Mouse (Mus musculus) small intestine, adult 10 weeks (tissue): Measurements from ENCODE around the gene Cnfn. TPM values are rescaled to one million over a fixed set of nuclear protein-coding genes. Genes with fewer than 3 reads are reported as not detected.

Source experiments
- polyA plus RNA-seq: library from polyadenylated mRNA; stranded (reverse); fragments of 350-450 nt; fragmentation: Illumina TruSeq; extraction: RNeasy Lipid Tissue Mini Kit (QIAGEN cat#74804); gene quantifications from one replicate; pipeline ENCODE4 v1.2.3, GENCODE M21; 2014; ENCODE audit warnings: low replicate concordance

The Cnfn gene
- polyA plus RNA-seq: not detected

DNA sequence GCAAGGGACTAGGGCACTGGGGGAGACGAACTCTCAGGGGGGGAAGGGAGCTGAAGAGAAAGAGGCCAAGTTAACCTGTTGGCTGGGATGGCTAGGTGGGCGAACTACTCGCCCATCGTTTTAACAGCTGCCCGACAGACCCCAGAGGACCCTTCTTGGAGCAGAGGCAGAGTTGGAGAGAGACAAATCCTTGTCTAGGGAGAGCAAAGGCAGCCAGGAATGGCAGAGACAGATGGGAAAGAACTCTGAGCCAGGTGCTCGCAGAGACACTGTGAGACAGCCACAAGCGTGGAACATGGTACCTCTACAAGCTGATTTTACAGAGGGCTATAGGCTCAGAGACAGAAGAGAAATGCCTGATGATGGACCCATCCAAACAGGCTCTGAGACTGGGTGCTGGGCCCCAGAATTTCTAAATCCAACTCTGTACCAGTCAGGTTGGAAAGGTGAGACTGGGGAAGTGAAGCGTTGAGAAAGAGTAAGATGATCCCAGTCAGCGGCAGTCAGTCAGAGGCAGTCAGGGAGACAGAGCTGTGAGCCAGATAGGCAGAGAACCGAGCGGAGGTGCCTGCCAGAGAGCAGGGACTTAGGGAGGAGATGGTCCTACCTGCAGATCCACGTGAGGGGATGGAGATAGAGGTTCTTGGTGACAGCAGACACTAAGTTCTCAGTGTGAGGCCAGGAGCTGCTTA is at the start of gene Cnfn:
TSS of gene Cnfn (minus strand) at position 667 of the 692 bp plus-strand sequence.

DNA sequence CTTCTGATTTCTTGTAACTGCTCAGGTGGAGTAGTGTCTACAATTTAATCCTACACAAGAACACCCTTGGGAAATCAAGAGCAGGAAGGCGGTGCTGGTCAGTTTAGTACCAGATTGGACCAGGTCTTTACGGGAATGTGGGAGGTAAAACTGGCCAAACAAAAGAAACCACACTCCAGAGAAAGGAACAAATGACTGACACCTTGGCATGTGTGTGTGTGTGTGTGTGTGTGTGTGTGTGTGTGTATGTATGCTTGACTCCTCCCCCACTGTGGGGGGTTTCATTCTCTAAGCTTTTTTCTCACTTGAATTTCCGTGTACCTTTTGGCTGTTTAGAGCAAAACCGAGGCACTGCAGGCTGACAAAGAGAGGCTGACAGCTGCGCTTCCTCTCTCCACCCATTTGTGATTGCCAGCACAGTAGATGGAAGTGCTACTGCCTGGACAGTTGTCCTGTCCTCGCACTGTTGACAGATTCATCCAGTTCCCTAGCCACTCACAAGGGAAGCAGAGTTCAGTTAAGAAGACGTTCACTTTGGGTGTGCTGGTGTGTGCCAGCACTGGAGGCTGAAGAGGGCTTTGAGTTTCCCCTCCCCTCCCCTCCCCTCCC is 43.4 kb upstream of the Cnfn start, which contains the start of gene Cxcl17:
TSS of gene Cxcl17 (minus strand) at position 54 of the 609 bp plus-strand sequence.

GRCm38 (mm10) chr7:25398610-25399009 is 29.1 kb upstream of the Cnfn start, which contains the start of gene Lipe:
TSS of gene Lipe (minus strand) at chr7:25398710.

Other genes with a start within 250 kb of the Cnfn start
- gene Pou2f2, start 190.0 kb downstream of the Cnfn start, polyA plus RNA-seq: 0.82 TPM
- 0.56 TPM for gene Dedd2, start 149.1 kb downstream of the Cnfn start, polyA plus RNA-seq
- 0.56 TPM for gene Zfp526, start 148.3 kb downstream of the Cnfn start, polyA plus RNA-seq
- 7.5 TPM for gene Gsk3a, start 131.9 kb downstream of the Cnfn start, polyA plus RNA-seq
- 0.93 TPM for gene Erf, start 119.0 kb downstream of the Cnfn start, polyA plus RNA-seq
- 12.5 TPM for gene Cic, start 102.0 kb downstream of the Cnfn start, polyA plus RNA-seq
- gene Pafah1b3, start 71.7 kb downstream of the Cnfn start, polyA plus RNA-seq: 1.6 TPM
- not detected for gene Prr19, start 68.3 kb downstream of the Cnfn start, polyA plus RNA-seq
- gene Tmem145, start 63.6 kb downstream of the Cnfn start, polyA plus RNA-seq: not detected
- 0.30 TPM for gene Megf8, start 52.6 kb downstream of the Cnfn start, polyA plus RNA-seq
- 0.52 TPM for gene Lipe, start 29.0 kb upstream of the Cnfn start, polyA plus RNA-seq
- gene Cxcl17, start 43.2 kb upstream of the Cnfn start, polyA plus RNA-seq: not detected
- 423 TPM for gene Ceacam1, start 107.9 kb upstream of the Cnfn start, polyA plus RNA-seq
- gene Ceacam2, start 170.1 kb upstream of the Cnfn start, polyA plus RNA-seq: 0.71 TPM
- gene Erich4, start 246.2 kb upstream of the Cnfn start, polyA plus RNA-seq: 3.4 TPM
- 32.4 TPM for gene Dmac2, start 249.7 kb upstream of the Cnfn start, polyA plus RNA-seq